Mouse (Mus musculus): Measurements from ENCODE around the gene Rap1b. TPM values are rescaled to one million over a fixed set of nuclear protein-coding genes. Genes with fewer than 3 reads are reported as not detected.

Rap1b gene
- polyA plus RNA-seq, 1 experiment from 2014 or later: 132 TPM

DNA sequence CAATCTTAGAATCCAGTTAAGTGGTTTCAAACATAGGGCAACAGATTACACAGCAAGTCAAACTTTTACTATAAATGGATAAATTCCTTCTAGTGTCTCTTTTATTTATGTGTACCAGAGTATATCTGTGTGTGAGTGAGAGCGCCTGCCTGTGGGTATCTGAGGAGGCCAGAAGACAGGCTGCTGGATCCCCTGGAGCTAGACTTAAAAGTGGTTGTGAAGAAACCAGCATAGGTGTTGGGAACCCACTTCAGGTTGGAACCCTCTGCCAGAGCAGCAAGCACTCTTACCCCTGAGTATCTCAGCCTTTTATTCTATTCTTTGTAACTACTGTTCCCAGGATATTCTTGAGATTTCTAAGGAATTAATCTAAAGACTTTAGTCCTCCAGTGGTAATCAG is 4.1 kb downstream of the Rap1b start:
- no peak for ATAC-seq
- WGBS: 83% methylated on average over 1 of the region's 1 CpGs
- TF ChIP-seq CTCF (IDR thresholded peaks at IDR 0.05; ENCODE audit: low read depth): no peak
- no peaks in the 10 kb centered on the region for H3K36me3 ChIP-seq (ENCODE audit: control insufficient read depth, insufficient read depth)
- 0 out of 2 replicates have a peak, but pooled peaks cover 7% of the 10 kb centered on the region for H3K4me1 ChIP-seq (replicated peaks; ENCODE audit: control insufficient read depth, insufficient read depth, low read length)
- H3K4me2 ChIP-seq (replicated peaks; ENCODE audit: low read depth): no peak overlapping the region
- no peaks in the 10 kb centered on the region for H3K27me3 ChIP-seq (replicated peaks; ENCODE audit: control insufficient read depth, insufficient read depth, low read length)
- no peak overlapping the region for H3K27ac ChIP-seq (ENCODE audit: low read depth, low read length)
- no peaks in the 10 kb centered on the region for H3K9me3 ChIP-seq (ENCODE audit: control insufficient read depth)
- H3K4me3 ChIP-seq (ENCODE audit: low read depth, low read length): no peak overlapping the region
- no peak overlapping the region for H3K9ac ChIP-seq (ENCODE audit: low read depth, low read length)

DNA sequence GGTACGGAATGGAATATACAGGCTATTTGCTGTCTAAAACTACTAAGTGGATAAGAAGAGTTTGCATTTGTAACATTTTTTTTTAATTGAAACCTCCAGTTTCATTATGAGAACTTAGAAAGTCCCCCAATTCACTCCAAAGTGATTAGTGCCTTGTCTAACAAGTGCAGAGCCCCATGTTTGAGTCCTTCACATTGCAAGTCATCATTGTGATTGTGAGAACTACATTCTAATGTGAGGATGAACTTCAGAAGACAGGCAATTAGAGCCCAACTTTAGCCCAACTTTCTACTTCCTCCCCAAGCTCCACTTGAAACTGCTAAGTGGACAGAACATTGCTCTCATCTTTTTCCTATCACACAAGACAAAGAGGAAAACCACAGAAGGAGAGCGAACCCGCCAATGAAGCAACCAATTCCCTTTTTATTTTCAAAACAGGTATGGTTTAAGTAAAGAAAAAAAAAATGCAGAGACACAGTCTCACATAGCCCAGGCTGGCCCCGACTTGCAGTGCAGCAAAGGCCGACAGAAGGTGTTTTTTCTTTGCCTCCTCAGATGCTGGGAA is 5.3 kb downstream of the Rap1b start:
- no peak for ATAC-seq
- Histone ChIP-seq H3K4me3 (ENCODE audit: low read depth, low read length) (no peak overlapping the region), H3K27me3 (replicated peaks; ENCODE audit: control insufficient read depth, insufficient read depth, low read length) (no peaks in the 10 kb centered on the region), H3K36me3 (ENCODE audit: control insufficient read depth, insufficient read depth) (no peaks in the 10 kb centered on the region), H3K9me3 (ENCODE audit: control insufficient read depth) (no peaks in the 10 kb centered on the region), H3K9ac (ENCODE audit: low read depth, low read length) (no peak overlapping the region), H3K4me1 (replicated peaks; ENCODE audit: control insufficient read depth, insufficient read depth, low read length) (0 out of 2 replicates have a peak, but pooled peaks cover 7% of the 10 kb centered on the region), H3K27ac (ENCODE audit: low read depth, low read length) (no peak overlapping the region), H3K4me2 (replicated peaks; ENCODE audit: low read depth) (no peak overlapping the region; the same call in 1 of the 2 replicates)
- TF ChIP-seq CTCF (IDR thresholded peaks at IDR 0.05; ENCODE audit: low read depth): no peak
- whole genome bisulfite sequencing: 85% methylated on average over 5 of the region's 5 CpGs

DNA sequence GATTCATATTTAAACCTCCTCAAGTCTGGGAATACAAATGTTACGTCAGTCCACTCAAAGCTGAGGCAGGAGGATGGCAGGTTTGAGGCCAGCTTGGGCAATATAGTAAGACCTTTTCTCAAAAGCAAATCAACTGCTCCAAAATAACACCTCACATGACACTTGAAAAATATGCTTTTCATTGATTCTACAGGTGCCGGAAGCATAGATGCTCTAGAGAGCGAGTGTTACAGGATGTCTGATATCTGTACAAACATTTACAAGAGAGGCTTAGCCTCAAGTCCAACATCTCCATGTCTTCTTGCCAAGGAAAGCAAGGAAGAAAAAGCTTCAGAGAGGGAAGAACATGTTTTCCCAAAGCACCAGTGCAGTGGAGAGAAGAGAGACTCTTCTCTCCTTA is 6.1 kb downstream of the Rap1b start:
- Histone ChIP-seq H3K9me3 (ENCODE audit: control insufficient read depth) (no peaks in the 10 kb centered on the region), H3K4me3 (ENCODE audit: low read depth, low read length) (no peak overlapping the region), H3K9ac (ENCODE audit: low read depth, low read length) (no peak overlapping the region), H3K27ac (ENCODE audit: low read depth, low read length) (no peak overlapping the region), H3K4me2 (replicated peaks; ENCODE audit: low read depth) (no peak overlapping the region), H3K36me3 (ENCODE audit: control insufficient read depth, insufficient read depth) (no peaks in the 10 kb centered on the region), H3K4me1 (replicated peaks; ENCODE audit: control insufficient read depth, insufficient read depth, low read length) (0 out of 2 replicates have a peak, but pooled peaks cover 7% of the 10 kb centered on the region), H3K27me3 (replicated peaks; ENCODE audit: control insufficient read depth, insufficient read depth, low read length) (no peaks in the 10 kb centered on the region)
- WGBS: 77% methylated on average over 3 of the region's 3 CpGs
- no peak for TF ChIP-seq CTCF (IDR thresholded peaks at IDR 0.05; ENCODE audit: low read depth)
- ATAC-seq: no peak

DNA sequence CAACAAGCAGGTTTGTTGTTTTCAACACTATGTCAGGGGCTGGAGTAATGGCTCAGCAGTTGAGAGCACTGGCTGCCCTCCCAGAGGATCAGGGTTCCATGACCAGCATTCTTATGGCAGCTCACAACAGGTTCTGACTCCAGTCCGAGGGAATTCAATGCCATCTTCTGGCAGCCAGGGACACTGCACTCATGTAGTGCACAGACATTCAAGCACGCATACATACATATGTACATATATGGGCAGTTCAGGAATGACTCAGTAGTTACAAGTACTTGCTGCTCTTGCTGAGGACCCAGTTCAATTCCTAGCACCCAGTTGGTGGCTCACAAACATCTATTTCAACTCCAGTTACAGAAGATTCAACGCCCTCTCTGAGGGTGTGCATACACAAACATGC is 6.9 kb downstream of the Rap1b start:
- Histone ChIP-seq H3K9ac (ENCODE audit: low read depth, low read length) (no peak overlapping the region), H3K9me3 (ENCODE audit: control insufficient read depth) (no peaks in the 10 kb centered on the region), H3K27me3 (replicated peaks; ENCODE audit: control insufficient read depth, insufficient read depth, low read length) (no peaks in the 10 kb centered on the region), H3K4me3 (ENCODE audit: low read depth, low read length) (no peak overlapping the region), H3K27ac (ENCODE audit: low read depth, low read length) (no peak overlapping the region), H3K4me1 (replicated peaks; ENCODE audit: control insufficient read depth, insufficient read depth, low read length) (0 out of 2 replicates have a peak, but pooled peaks cover 2% of the 10 kb centered on the region), H3K4me2 (replicated peaks; ENCODE audit: low read depth) (no peak overlapping the region), H3K36me3 (ENCODE audit: control insufficient read depth, insufficient read depth) (no peaks in the 10 kb centered on the region)
- 94% methylated on average over 3 of the region's 3 CpGs for WGBS
- ATAC-seq: no peak
- TF ChIP-seq CTCF (IDR thresholded peaks at IDR 0.05; ENCODE audit: low read depth): peak; percentile 58

DNA sequence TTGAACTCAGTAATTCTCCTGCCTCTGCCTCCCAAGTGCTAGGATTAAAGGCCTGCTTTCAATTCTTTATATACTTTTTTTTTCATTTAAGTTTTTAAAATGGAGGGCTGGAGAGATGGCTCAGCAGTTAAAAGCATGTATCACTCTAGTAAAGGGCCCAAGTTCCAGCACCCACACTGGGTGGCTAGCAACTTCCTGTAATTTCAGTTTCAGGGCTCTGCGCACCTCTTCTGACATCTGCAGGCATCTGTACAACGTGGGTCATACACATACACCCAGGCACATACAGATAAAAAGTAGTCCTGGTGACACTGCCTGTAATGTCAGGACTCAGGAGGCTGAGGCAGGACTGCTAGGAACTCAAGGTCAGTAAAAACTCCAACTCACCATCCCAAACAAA is 9.5 kb downstream of the Rap1b start:
- no peak overlapping the region for H3K9ac ChIP-seq (ENCODE audit: low read depth, low read length)
- TF ChIP-seq CTCF (IDR thresholded peaks at IDR 0.05; ENCODE audit: low read depth): no peak
- H3K27me3 ChIP-seq (replicated peaks; ENCODE audit: control insufficient read depth, insufficient read depth, low read length): no peaks in the 10 kb centered on the region
- ATAC-seq: no peak
- H3K4me1 ChIP-seq (replicated peaks; ENCODE audit: control insufficient read depth, insufficient read depth, low read length): 0 out of 2 replicates have a peak, but pooled peaks cover 2% of the 10 kb centered on the region
- no peak overlapping the region for H3K27ac ChIP-seq (ENCODE audit: low read depth, low read length)
- no peaks in the 10 kb centered on the region for H3K36me3 ChIP-seq (ENCODE audit: control insufficient read depth, insufficient read depth)
- no peak overlapping the region for H3K4me3 ChIP-seq (ENCODE audit: low read depth, low read length)
- H3K4me2 ChIP-seq (replicated peaks; ENCODE audit: low read depth): no peak overlapping the region
- no peaks in the 10 kb centered on the region for H3K9me3 ChIP-seq (ENCODE audit: control insufficient read depth)
- 56% methylated on average over 2 of the region's 2 CpGs for WGBS

DNA sequence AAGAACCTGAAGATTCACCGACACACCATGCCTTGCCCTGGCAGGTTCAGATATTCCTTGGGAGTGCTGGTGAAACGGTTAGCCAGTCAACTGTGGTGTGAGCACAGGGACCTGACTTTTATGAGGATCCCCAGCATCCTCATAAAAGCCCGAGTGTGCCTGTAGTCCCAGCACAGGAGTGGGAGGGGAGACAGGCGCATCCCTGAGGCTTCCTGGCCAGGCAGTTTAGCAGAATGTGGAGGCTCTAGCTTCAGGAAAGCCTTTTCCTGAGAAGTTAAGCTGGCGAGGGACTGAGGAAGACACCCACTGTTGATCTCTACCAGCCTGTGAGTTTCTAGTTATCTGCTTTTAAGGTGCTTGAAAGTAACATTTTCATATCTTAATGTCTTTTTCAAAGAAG is 10.4 kb downstream of the Rap1b start:
- H3K9me3 ChIP-seq (ENCODE audit: control insufficient read depth): no peaks in the 10 kb centered on the region
- TF ChIP-seq CTCF (IDR thresholded peaks at IDR 0.05; ENCODE audit: low read depth): no peak
- no peak overlapping the region for H3K4me2 ChIP-seq (replicated peaks; ENCODE audit: low read depth)
- H3K27ac ChIP-seq (ENCODE audit: low read depth, low read length): no peak overlapping the region
- WGBS: 64% methylated on average over 5 of the region's 5 CpGs
- ATAC-seq: no peak
- H3K4me1 ChIP-seq (replicated peaks; ENCODE audit: control insufficient read depth, insufficient read depth, low read length): 0 out of 2 replicates have a peak, but pooled peaks cover 2% of the 10 kb centered on the region
- H3K27me3 ChIP-seq (replicated peaks; ENCODE audit: control insufficient read depth, insufficient read depth, low read length): no peaks in the 10 kb centered on the region
- H3K36me3 ChIP-seq (ENCODE audit: control insufficient read depth, insufficient read depth): no peaks in the 10 kb centered on the region
- no peak overlapping the region for H3K9ac ChIP-seq (ENCODE audit: low read depth, low read length)
- no peak overlapping the region for H3K4me3 ChIP-seq (ENCODE audit: low read depth, low read length)

Measured in intestine, postnatal 0 days (tissue).